Mouse (Mus musculus) duodenum, adult 2 months (tissue): Measurements from ENCODE around the gene Selenop. TPM values are rescaled to one million over a fixed set of nuclear protein-coding genes. Genes with fewer than 3 reads are reported as not detected.

Source experiments
- polyA plus RNA-seq: library from polyadenylated mRNA; depleted of rRNA; stranded (reverse); fragments of >200 nt; gene quantifications from 2 replicates; pipeline ENCODE4 v1.2.3, GENCODE M21; 2012; ENCODE audit warnings: low replicate concordance; rRNA removed

Selenop gene
- 114 and 1,140 TPM in 2 replicates for polyA plus RNA-seq

GRCm38 (mm10) chr15:3268247-3268646 is at the start of gene Selenop:
Selenop (plus strand) TSS chr15:3268547.

GRCm38 (mm10) chr15:3303426-3303825 is 35.1 kb downstream of the Selenop start, which contains the start of gene Ccdc152:
Ccdc152 (minus strand) TSS chr15:3303526.

Other genes with a start within 250 kb of the Selenop start
- 0.27 TPM in 1 of 2 replicates, not detected in the other for gene Ccdc152, start 35.0 kb downstream of the Selenop start, polyA plus RNA-seq